Mouse (Mus musculus) forebrain, postnatal 0 days (tissue): Measurements from ENCODE around the gene Ercc5. TPM values are rescaled to one million over a fixed set of nuclear protein-coding genes. Genes with fewer than 3 reads are reported as not detected.

Experiments used
- ATAC-seq: fragments of 200-750 bp; cut with Nextera tagmentation; 2 replicates; pipeline ENCODE4 v1.8.0; 2017; ENCODE audit warnings: mild to moderate bottlenecking, moderate library complexity
- DNase-seq: peaks from one replicate; pipeline ENCODE4 v3.0.0-alpha.2; 2015
- H3K27ac ChIP-seq: fragments of 300-500 bp; sonication (generic); 2 replicates; pipeline ENCODE4 v1.5.1; 2014; ENCODE audit warnings: low read depth, mild to moderate bottlenecking, antibody characterized with exemption, low read length, moderate library complexity, mixed read lengths
- H3K27me3 ChIP-seq: fragments of 300-500 bp; sonication (generic); 2 replicates; pipeline ENCODE4 v1.6.1; 2014; ENCODE audit warnings: mild to moderate bottlenecking, low read length, mixed read lengths; ENCODE audit not compliant: insufficient read depth
- H3K36me3 ChIP-seq: fragments of 300-500 bp; sonication (generic); 2 replicates; pipeline ENCODE4 v1.6.1; 2014; ENCODE audit warnings: mild to moderate bottlenecking, moderate library complexity; ENCODE audit not compliant: insufficient read depth
- H3K4me1 ChIP-seq: fragments of 300-500 bp; sonication (generic); 2 replicates; pipeline ENCODE4 v1.6.1; 2014; ENCODE audit warnings: antibody characterized with exemption; ENCODE audit not compliant: insufficient read depth
- H3K4me2 ChIP-seq: fragments of 300-500 bp; sonication (generic); 2 replicates; pipeline ENCODE4 v1.6.1; 2014; ENCODE audit warnings: low read depth, mild to moderate bottlenecking, moderate library complexity
- H3K4me3 ChIP-seq: fragments of 300-500 bp; sonication (generic); 2 replicates; pipeline ENCODE4 v1.5.1; 2014; ENCODE audit warnings: low read depth, low read length, mixed read lengths
- H3K9ac ChIP-seq: fragments of 300-500 bp; sonication (generic); 2 replicates; pipeline ENCODE4 v1.6.1; 2014; ENCODE audit warnings: mild to moderate bottlenecking
- H3K9me3 ChIP-seq: fragments of 300-500 bp; sonication (generic); 2 replicates; pipeline ENCODE4 v1.6.1; 2016; ENCODE audit warnings: low read length
- CTCF ChIP-seq: sonication (generic); IDR thresholded peaks from 2 replicates; pipeline ENCODE4 v1.5.1; 2016; ENCODE audit warnings: antibody characterized with exemption, control low read depth, low read depth
- WGBS: fragments of 180-500 bp; shearing (Covaris S2); extraction: QIAGEN DNeasy Blood & Tissue Kit; methylation state at CpG from one replicate; pipeline ENCODE4 v1.1.7; 2014; 5-methylcytosine and 5-hydroxymethylcytosine counted together
- polyA plus RNA-seq: library from polyadenylated mRNA; unstranded; fragments of >200 nt; fragmentation: Nextera tagmentation; extraction: Ambion mirVana; gene quantifications from 2 replicates; pipeline ENCODE4 v1.2.1, GENCODE M21; 2015
- total RNA-seq: library from RNA; depleted of rRNA; stranded (reverse); fragments of >200 nt; gene quantifications from 2 replicates; pipeline ENCODE4 v1.2.3, GENCODE M21; 2014

Gene Ercc5
- total and polyA plus RNA-seq, 2 experiments from 2014 or later, result 20.2 to 28.0 TPM

DNA sequence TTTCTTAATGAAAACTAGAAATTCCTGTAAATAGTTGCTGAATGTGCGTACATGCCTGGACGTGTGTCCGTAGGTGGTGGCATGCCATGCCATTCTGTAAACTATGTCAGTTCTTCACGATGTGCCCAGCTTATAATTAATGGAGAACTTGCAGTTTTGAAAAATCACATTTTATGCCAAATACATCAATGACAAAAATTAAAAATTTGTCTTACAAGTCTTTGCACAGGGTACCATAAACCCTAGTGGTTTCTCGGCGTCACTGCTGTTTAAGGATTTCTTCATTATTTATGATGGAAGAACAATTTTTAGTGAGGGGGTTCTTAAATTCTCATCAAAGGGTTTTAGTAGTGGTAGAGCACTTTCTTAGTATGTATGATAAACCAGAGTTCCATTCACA lies 1.2 kb downstream of the Ercc5 start:
- Histone ChIP-seq H3K9me3 (no peaks in the 10 kb centered on the region), H3K27ac (no peak overlapping the region), H3K4me3 (peak overlapping the region; percentile 64), H3K4me1 (peaks cover 6% of the 10 kb centered on the region), H3K4me2 (peak overlapping the region; percentile 55), H3K9ac (peak overlapping the region; percentile 91), H3K36me3 (no peaks in the 10 kb centered on the region), H3K27me3 (no peaks in the 10 kb centered on the region)
- TF ChIP-seq CTCF, result peak; percentile 41
- ATAC-seq, result no peak
- 21% methylated on average over 6 of the region's 6 CpGs for WGBS
- DNase-seq, result peak; percentile 16

DNA sequence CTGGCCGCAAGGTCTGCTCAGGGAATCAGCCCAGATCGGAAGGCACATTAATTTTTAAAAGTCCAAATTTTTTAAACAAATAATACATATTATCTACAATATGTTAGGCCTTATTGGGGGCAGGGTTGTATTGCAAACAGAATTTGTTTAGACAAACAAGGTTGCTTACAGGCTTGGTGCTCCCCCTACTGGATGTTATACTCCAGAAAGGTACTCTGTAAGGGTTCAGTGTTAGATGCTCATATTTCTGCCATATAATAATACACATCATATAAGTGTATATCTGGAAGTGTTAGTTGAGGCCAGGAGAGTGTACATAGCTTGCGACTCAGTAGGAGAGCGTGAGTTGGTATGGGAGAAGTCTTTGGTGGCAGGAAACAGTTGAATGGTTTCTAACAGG lies 7.7 kb downstream of the Ercc5 start:
- peaks cover 27% of the 10 kb centered on the region for H3K36me3 ChIP-seq
- peak; percentile 34 for TF ChIP-seq CTCF
- no peak for ATAC-seq
- H3K4me2 ChIP-seq, result no peak overlapping the region
- WGBS, result 93% methylated on average over 4 of the region's 4 CpGs
- DNase-seq, result no peak
- no peak overlapping the region for H3K9ac ChIP-seq
- H3K27me3 ChIP-seq, result no peaks in the 10 kb centered on the region
- H3K9me3 ChIP-seq, result no peaks in the 10 kb centered on the region
- H3K4me1 ChIP-seq, result no peaks in the 10 kb centered on the region
- no peak overlapping the region for H3K27ac ChIP-seq
- H3K4me3 ChIP-seq, result no peak overlapping the region

DNA sequence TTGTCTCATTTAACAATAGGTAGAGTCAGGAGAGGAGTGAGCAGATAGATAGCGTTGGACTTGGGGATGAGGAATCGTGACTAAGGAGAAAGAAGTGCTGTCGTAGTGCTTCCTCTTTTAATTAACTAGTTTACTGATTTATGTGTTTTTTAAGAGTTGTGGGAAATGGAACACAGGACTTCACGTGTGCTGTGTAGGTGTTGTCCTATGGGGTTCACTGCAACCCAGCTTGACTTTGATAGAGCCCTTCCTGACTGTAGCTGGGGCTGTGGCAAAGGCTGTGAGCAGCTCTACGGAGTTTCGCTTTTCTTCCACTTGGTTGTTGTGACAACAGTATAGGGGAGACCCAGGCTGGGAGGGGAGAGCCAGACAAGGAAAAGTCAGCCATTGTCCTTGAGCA lies 10.8 kb downstream of the Ercc5 start:
- Histone ChIP-seq H3K27ac (no peak overlapping the region), H3K9me3 (no peaks in the 10 kb centered on the region), H3K4me1 (no peaks in the 10 kb centered on the region), H3K4me2 (no peak overlapping the region), H3K4me3 (no peak overlapping the region), H3K9ac (no peak overlapping the region), H3K36me3 (peaks cover 50% of the 10 kb centered on the region), H3K27me3 (no peaks in the 10 kb centered on the region)
- 92% methylated on average over 6 of the region's 6 CpGs for WGBS
- DNase-seq (no peak), ATAC-seq (no peak)
- TF ChIP-seq CTCF, result no peak

DNA sequence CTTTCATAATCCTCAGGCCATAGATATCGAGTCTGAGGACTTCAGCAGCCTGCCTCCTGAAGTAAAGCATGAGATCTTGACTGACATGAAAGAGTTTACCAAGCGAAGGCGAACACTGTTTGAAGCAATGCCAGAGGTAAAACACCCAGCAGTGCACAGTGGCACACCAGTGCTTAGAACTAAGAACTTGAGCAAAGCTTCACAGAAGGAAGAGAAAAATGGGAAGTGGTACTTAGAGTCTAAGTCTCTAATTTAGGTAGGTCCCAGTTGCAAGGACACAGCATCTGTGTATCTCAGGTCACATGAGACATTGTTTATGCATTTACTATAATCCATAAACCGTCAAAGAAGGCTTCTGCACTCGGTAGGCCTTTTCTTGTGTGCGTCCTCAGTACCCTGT lies 14.3 kb downstream of the Ercc5 start:
- H3K9me3 ChIP-seq, result no peaks in the 10 kb centered on the region
- WGBS, result 96% methylated on average over 6 of the region's 6 CpGs
- DNase-seq (no peak), ATAC-seq (no peak)
- no peaks in the 10 kb centered on the region for H3K27me3 ChIP-seq
- no peak overlapping the region for H3K4me2 ChIP-seq
- no peak overlapping the region for H3K27ac ChIP-seq
- H3K4me3 ChIP-seq, result no peak overlapping the region
- H3K36me3 ChIP-seq, result peaks cover 71% of the 10 kb centered on the region
- TF ChIP-seq CTCF, result no peak
- H3K9ac ChIP-seq, result no peak overlapping the region
- no peaks in the 10 kb centered on the region for H3K4me1 ChIP-seq

DNA sequence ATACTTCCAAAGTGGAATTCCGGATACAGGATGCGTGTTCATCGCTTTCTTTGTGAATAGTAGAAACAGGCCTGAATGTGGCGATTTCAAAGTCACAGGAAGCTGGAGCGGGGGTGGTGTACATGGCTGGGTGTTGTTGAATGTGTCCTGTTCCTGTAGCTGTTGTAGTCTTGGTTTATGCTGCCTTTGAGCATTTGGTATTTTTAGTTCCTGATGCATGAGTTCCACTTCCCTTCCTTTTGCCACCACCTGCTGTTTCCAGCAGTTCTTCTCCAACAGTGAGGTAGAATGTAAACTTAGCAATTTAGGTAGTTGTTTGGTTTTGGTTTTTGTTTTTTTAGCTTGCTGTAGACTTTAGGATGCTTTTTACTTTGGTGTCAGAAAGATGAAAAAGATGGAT lies 14.8 kb downstream of the Ercc5 start:
- H3K4me1 ChIP-seq, result no peaks in the 10 kb centered on the region
- H3K36me3 ChIP-seq, result peaks cover 76% of the 10 kb centered on the region
- no peaks in the 10 kb centered on the region for H3K27me3 ChIP-seq
- no peak overlapping the region for H3K4me3 ChIP-seq
- ATAC-seq (no peak), DNase-seq (no peak)
- 86% methylated on average over 5 of the region's 5 CpGs for WGBS
- no peak overlapping the region for H3K9ac ChIP-seq
- no peak for TF ChIP-seq CTCF
- H3K4me2 ChIP-seq, result no peak overlapping the region
- H3K27ac ChIP-seq, result no peak overlapping the region
- H3K9me3 ChIP-seq, result no peaks in the 10 kb centered on the region

DNA sequence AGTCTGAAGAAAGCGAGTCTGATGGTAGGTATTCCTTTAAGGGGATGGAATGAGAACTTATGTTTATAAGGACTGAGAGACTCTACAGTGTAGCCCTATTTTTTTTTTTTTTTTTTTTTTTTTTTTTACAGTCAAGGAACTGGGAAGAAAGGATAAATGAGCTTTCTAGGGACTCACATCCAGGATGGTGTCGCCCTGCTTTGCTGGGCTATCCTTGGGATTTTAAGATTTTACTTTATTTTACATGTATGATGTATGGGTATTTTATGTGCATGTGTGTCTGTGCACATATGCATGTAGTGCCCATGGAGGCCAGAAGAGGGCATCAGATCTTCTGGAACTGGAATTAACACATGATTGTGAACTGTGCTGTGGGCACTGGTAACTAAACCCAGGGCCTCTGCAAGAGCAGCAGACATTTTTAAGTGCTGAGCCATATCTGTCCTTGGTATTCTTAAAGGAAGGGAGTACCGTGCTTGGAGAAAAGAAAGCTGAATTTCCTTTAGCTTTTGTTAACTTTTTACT lies 20.4 kb downstream of the Ercc5 start:
- Histone ChIP-seq H3K4me1 (no peaks in the 10 kb centered on the region), H3K9ac (no peak overlapping the region), H3K9me3 (no peaks in the 10 kb centered on the region), H3K27ac (no peak overlapping the region), H3K4me2 (no peak overlapping the region), H3K36me3 (peaks cover 63% of the 10 kb centered on the region), H3K4me3 (no peak overlapping the region), H3K27me3 (no peaks in the 10 kb centered on the region)
- ATAC-seq (no peak), DNase-seq (no peak)
- 96% methylated on average over 3 of the region's 3 CpGs for WGBS
- TF ChIP-seq CTCF, result no peak; the same call in 1 of the 2 replicates

DNA sequence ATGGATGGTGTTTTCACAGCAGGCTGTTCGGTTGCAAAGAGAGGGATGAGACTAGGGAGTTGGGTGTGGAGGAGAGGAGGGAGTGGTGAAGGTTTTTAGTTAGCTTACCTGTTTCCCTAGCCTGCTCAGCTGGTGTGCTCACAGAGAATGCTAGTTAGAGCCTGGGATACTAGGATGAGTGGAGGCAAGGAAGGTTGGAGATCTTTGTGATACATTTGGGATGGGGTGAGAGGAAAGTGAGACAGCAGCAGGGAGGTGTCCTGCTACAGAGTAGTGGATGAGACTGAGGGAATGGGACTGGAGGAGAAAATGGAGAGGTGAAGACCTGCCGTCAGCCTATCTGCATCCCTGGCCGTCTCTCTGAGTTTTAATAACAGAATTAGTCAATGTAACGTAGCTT lies 25.1 kb downstream of the Ercc5 start:
- H3K4me2 ChIP-seq, result no peak overlapping the region
- H3K27me3 ChIP-seq, result no peaks in the 10 kb centered on the region
- no peak for DNase-seq

More for the DNA sequence above, 25.1 kb downstream of the Ercc5 start:
- H3K9me3 ChIP-seq, result no peaks in the 10 kb centered on the region
- peaks cover 74% of the 10 kb centered on the region for H3K36me3 ChIP-seq
- no peak overlapping the region for H3K4me3 ChIP-seq
- 96% methylated on average over 4 of the region's 4 CpGs for WGBS
- H3K9ac ChIP-seq, result no peak overlapping the region
- ATAC-seq, result no peak
- H3K27ac ChIP-seq, result no peak overlapping the region
- TF ChIP-seq CTCF, result no peak
- H3K4me1 ChIP-seq, result no peaks in the 10 kb centered on the region
